Mouse (Mus musculus): ENCODE measurements around the gene Moxd1. TPM values are rescaled to one million over a fixed set of nuclear protein-coding genes. Genes with fewer than 3 reads are reported as not detected.
"Not testable (repeated sequence)": the region's sequence is repeated elsewhere in the genome, so short reads cannot be mapped to it uniquely, and the experiment has no call there.

The Moxd1 gene
- polyA plus RNA-seq, 1 experiment from 2014 or later, result 1.2 TPM

GRCm38 (mm10) chr10:24267520-24267919 is 44.2 kb downstream of the Moxd1 start:
- no peak for DNase-seq (ENCODE audit: low spot score)

GRCm38 (mm10) chr10:24271077-24271637 is 47.8 kb downstream of the Moxd1 start:
- no peak for DNase-seq (ENCODE audit: low spot score)

- DNase-seq (ENCODE audit: low spot score), result no peak
These were observed 52.9 kb downstream of the Moxd1 start for GRCm38 (mm10) chr10:24276211-24276610.

GRCm38 (mm10) chr10:24282650-24283049 is 59.3 kb downstream of the Moxd1 start:
- no peak for DNase-seq (ENCODE audit: low spot score)

GRCm38 (mm10) chr10:24291611-24292010 is 68.3 kb downstream of the Moxd1 start:
- DNase-seq (ENCODE audit: low spot score), result no peak

GRCm38 (mm10) chr10:24292671-24293070 is 69.4 kb downstream of the Moxd1 start:
- peak; percentile 17 for DNase-seq (ENCODE audit: low spot score)

- DNase-seq (ENCODE audit: low spot score), result no peak
These were observed 73.3 kb downstream of the Moxd1 start for GRCm38 (mm10) chr10:24296608-24297007.

- DNase-seq (ENCODE audit: low spot score), result peak; percentile 26
These were observed 74.5 kb downstream of the Moxd1 start for GRCm38 (mm10) chr10:24297792-24298191.

GRCm38 (mm10) chr10:24298260-24299244 is 75.2 kb downstream of the Moxd1 start:
- DNase-seq (ENCODE audit: low spot score), result peak; percentile 25

- DNase-seq (ENCODE audit: low spot score), result peak; percentile 71
These were observed 88.9 kb downstream of the Moxd1 start for GRCm38 (mm10) chr10:24312191-24312611.

- DNase-seq (ENCODE audit: low spot score), result no peak
These were observed 94.0 kb downstream of the Moxd1 start for GRCm38 (mm10) chr10:24317126-24317836.

GRCm38 (mm10) chr10:24320326-24320725 is 97.0 kb downstream of the Moxd1 start:
- no peak for DNase-seq (ENCODE audit: low spot score)

GRCm38 (mm10) chr10:24323066-24323465 is 99.7 kb downstream of the Moxd1 start:
- no peak for DNase-seq (ENCODE audit: low spot score)

- DNase-seq (ENCODE audit: low spot score), result not testable (repeated sequence)
These were observed 103.9 kb downstream of the Moxd1 start for GRCm38 (mm10) chr10:24327265-24327664.

GRCm38 (mm10) chr10:24332799-24333198 is 109.5 kb downstream of the Moxd1 start:
- no peak for DNase-seq (ENCODE audit: low spot score)

- DNase-seq (ENCODE audit: low spot score), result no peak
These were observed 116.4 kb downstream of the Moxd1 start for GRCm38 (mm10) chr10:24339593-24340143.

GRCm38 (mm10) chr10:24340551-24341213 is 117.4 kb downstream of the Moxd1 start:
- no peak for DNase-seq (ENCODE audit: low spot score)

GRCm38 (mm10) chr10:24341214-24341589 is 117.9 kb downstream of the Moxd1 start:
- DNase-seq (ENCODE audit: low spot score), result no peak

- no peak for DNase-seq (ENCODE audit: low spot score)
These were observed 119.8 kb downstream of the Moxd1 start for GRCm38 (mm10) chr10:24343068-24343467.

Data from thymus, postnatal 0 days (tissue).